Mouse (Mus musculus) embryo, embryonic 11.5 days (tissue): ENCODE results near the gene Gm20388.

Experiments used
- DNase-seq: peaks from one replicate; pipeline ENCODE4 v3.0.0-alpha.2; 2012; ENCODE audit warnings: low read depth, low spot score

Gene Gm20388

DNA sequence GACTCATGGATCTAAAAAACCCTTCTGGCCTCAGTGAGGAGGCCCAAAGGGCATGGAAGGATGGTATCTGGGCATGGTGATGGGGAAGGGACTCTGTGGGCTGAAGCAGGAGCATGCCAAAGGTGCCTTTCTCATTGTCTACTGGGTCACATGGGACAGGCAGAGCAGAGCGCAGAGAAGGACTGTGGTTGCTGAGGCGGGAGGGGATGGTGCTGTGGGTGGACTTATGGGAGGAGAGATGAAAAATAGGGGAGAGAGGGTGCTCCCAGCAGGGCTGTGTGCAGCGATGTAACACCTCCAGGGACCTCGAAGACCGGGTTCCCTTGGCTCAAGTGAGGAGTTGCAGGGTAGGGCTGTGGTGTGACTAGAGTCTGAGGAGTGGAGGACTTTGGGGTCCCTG is 281.5 kb downstream of the Gm20388 start:
- DNase-seq: no peak

GRCm38 (mm10) chr8:120201351-120201750 is 290.7 kb downstream of the Gm20388 start:
- no peak for DNase-seq

DNA sequence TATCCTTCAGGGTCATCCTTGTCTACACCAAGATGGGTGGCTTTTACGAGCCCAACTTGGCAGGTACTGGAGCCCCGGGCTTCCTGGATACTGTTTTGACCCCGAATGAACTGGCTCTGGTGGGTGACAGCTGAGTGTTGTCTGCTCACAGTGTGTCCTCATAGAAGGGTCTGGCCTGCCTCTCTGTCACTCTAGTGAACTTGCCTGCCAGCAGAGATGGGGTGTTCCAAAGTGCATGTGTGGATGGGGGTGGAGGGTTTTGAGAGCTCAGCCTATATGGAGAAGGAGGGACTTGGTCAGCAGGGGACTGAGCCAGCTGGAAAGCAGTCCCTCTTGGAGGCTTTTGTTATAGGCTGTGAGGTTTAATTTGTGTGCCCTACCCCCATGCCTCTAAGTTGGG is 291.9 kb downstream of the Gm20388 start:
- no peak for DNase-seq

DNA sequence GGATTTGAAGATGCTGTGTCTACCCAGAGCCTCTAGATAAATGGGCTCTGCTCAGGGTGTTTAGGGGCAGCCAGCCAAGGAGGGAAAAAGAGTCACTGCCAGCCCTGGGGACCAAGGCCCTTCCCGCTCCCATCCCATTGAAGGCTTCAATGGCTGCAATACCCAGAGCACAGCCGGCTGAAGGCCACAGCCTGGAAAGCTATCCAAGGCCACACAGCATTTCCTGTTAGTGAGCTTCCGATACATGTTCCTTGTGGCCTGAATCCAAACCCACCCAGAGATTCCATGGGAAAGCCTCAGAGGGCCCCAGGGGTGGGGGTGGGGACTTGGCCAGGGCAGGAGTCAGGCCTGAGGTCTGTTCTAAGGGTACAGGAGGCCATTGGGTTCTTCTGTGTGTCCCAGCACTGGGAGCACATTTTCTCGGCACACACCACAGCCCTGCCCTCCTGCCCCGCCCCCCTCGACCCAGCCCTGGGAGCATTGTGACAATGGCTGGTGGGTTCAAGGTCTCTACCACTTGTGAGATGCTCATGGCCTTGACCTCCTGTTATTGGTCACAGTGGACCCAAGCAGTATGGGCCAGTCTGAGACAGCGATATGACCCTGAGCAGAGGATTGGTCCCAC is 294.2 kb downstream of the Gm20388 start:
- no peak for DNase-seq

DNA sequence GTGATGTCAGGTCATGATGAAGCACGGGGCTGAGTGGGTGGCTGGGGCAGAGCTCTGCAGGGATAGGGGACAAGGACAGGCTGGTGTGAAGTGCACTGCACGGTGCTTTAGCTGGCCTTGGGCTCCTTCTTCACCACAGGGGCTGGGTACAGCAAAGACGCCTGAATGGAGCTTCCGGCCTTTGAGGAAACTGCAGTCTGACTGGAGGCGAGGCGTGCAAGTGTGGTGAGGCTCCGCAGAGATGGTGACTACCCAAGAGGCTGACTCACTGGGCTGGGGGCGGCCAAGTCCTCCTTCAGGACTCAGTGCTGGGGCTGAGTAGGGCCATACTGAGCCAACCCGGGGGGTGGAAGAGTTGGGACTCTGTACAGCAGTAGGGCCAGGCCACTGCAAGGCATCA is 295.3 kb downstream of the Gm20388 start:
- no peak for DNase-seq

DNA sequence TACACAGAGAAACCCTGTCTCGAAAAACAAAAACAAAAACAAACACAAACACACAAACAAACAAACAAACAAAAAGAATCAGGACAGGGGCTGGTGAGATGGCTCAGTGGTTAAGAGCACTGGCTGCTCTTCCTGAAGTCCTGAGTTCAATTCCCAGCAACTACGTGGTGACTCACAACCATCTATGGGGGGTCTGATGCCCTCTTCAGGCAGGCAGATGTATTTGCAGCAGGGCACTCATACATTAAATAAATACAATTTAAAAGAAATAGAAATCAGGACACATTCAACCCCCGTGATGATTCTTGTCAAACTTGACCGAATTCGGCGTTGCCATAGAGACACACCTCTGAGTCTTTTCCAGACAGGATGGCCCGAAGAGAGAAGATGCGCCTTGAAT is 296.7 kb downstream of the Gm20388 start:
- DNase-seq: no peak

DNA sequence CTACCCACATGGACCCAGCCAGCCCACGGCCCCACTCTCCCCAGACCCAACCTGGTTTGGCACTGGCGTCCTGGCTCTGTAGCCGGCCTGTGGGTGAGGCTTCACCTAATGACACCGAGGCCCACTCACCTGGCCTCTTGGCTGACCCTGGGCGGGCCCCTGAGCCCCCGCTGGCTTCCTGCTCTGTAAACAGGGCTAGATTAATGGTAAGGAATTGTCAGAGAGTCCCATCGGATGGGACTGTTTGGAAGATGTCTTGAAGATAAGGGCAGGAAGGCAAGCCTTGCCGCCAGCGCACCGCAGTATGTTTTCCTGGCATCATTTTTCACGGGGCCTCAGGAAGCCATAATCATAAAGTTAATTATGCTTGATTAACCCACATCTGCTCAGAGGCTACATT is 297.5 kb downstream of the Gm20388 start:
- no peak for DNase-seq

GRCm38 (mm10) chr8:120211345-120211744 is 300.7 kb downstream of the Gm20388 start:
- no peak for DNase-seq

- DNase-seq: no peak
Measured at GRCm38 (mm10) chr8:120212596-120212995, 302.0 kb downstream of the Gm20388 start.

DNA sequence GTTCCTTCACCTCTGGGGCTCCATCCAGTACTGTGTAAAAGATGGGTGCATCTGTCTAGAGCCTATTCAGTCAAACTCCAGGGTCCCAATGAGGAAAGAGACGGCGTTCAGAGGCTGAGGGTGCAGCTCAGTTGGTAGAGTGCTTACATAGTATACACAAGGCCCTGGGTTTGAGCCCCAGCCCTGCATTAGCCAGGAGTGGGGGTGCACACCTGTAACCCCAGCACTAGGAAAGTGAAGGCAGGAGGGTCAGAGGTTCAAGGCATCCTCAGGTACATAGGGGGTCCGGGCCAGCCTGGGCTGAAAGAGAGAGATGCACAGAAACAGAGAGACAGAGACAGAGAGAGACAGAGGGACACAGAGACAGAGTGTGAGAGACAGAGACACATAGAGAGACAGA is 302.6 kb downstream of the Gm20388 start:
- no peak for DNase-seq

- DNase-seq: no peak
Measured at GRCm38 (mm10) chr8:120213939-120214338, 303.3 kb downstream of the Gm20388 start.

- no peak for DNase-seq
Measured at GRCm38 (mm10) chr8:120215416-120216141, 304.9 kb downstream of the Gm20388 start.

- DNase-seq: peak; percentile 65
Measured at GRCm38 (mm10) chr8:120216855-120217830, 306.5 kb downstream of the Gm20388 start.

GRCm38 (mm10) chr8:120222548-120222947 is 311.9 kb downstream of the Gm20388 start:
- DNase-seq: no peak

- DNase-seq: no peak
Measured at GRCm38 (mm10) chr8:120224521-120225420, 314.1 kb downstream of the Gm20388 start.

- no peak for DNase-seq
Measured at GRCm38 (mm10) chr8:120225421-120226151, 314.9 kb downstream of the Gm20388 start.

GRCm38 (mm10) chr8:120226700-120227577 is 316.3 kb downstream of the Gm20388 start:
- no peak for DNase-seq

DNA sequence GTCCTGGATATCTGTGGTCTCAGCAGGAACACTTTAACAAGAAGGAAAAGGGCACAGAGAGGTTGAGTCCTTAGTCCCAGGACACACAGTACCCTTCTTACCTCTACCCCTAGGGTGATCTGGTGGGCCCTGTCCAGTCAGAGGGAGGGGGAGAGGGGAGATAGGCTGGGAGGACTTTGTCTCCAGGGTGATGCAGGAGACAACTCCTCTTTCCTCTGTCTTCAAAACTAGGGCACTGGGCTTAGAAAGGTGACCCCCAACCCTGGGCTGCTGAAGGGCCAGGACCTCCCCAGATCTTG is 316.9 kb downstream of the Gm20388 start:
- no peak for DNase-seq

DNA sequence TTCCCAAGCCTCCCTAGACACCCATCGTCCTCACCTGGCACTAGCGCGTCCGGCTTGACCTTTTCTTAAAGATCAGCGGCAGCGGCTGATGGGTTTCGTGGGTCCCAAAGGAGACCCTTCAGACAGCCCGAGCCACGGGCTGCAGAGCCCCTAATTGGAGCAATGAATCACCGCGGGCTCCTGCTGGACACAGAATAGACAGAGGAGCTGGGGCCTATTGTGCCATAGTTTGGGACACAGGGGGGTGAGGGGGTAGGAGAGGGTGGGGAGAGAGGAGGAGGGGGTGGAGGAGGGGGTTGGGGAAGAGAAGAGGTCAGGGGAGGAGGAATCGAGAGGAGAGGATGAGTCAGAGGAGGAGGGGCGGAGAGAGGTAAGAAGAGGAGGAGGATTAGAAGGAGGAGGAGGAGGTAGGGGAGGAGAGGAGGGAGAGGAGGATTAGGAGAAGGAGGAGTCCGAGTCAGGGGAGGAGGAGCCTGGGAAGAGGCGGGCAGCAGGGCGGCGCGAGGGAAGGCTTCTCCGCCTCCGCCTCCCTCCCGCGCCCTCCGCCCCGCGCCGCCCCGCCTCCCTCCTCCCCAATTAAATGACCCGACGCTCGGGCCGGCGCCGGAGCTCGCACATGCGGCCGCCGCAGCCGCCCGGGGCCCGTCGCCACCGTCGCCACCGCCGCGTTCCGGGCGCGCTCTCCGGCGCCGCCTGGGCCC is 317.4 kb downstream of the Gm20388 start, which contains the start of gene Gse1:
Gene Gse1 (plus strand): TSS at position 566 of the 701 bp plus-strand sequence.
- DNase-seq: peak; percentile 77
